Mouse (Mus musculus): Measurements from ENCODE around the gene Mb21d2. TPM values are rescaled to one million over a fixed set of nuclear protein-coding genes. Genes with fewer than 3 reads are reported as not detected.

The Mb21d2 gene
- total and polyA plus RNA-seq, 3 experiments, result not detected

DNA sequence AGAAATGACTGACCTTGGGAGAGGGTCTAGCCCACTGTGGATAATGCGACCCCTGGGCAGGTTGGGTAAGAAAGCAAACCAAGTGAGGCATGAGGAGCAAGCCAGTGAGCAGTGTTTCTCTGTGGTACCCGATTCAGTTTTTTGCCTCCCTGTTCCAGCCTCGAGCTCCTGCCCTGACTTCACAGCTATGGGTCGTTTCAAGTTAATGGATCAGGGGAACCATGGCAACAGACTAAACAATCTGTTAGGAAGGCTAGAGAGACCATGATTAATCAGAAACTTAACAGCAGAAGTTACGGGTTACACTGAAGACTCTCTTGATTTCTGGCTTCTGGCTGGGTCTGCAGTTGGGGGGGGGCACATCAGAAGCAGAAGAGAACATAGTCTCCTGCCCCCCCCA, 36.2 kb downstream of the Mb21d2 start:
- no peak for DNase-seq (ENCODE audit: low read depth, low spot score)
- H3K9me3 ChIP-seq (replicated peaks; ENCODE audit: insufficient read depth, low read length), result no peaks in the 10 kb centered on the region
- H3K9ac ChIP-seq (ENCODE audit: control insufficient read depth, low read depth, low read length, poor library complexity, severe bottlenecking), result no peak overlapping the region
- H3K36me3 ChIP-seq (ENCODE audit: control insufficient read depth in 1 of 2, insufficient read depth in 2 of 2, low read length in 2 of 2), result no peaks in the 10 kb centered on the region
- H3K27me3 ChIP-seq (ENCODE audit: control insufficient read depth in 1 of 2, insufficient read depth in 2 of 2, low read length in 2 of 2), result no peaks in the 10 kb centered on the region
- no peak overlapping the region for H3K4me3 ChIP-seq (ENCODE audit: control insufficient read depth in 1 of 2, insufficient read depth in 1 of 2, low read depth in 2 of 2, low read length in 2 of 2)
- no peak overlapping the region for H3K27ac ChIP-seq (ENCODE audit: control insufficient read depth, low read depth, low read length)
- H3K4me1 ChIP-seq (ENCODE audit: control insufficient read depth in 1 of 2, insufficient read depth in 2 of 2, low read length in 2 of 2), result no peaks in the 10 kb centered on the region
- H3K79me2 ChIP-seq (ENCODE audit: control insufficient read depth, insufficient read depth, low read length, poor library complexity), result no peaks in the 10 kb centered on the region
- TF ChIP-seq MAFK (IDR thresholded peaks at IDR 0.05; ENCODE audit: borderline replicate concordance, low read depth, low read length) (no peak), MXI1 (IDR thresholded peaks at IDR 0.05; ENCODE audit: low read depth, low read length) (no peak), UBTF (IDR thresholded peaks at IDR 0.05; ENCODE audit: borderline replicate concordance, insufficient read depth, low read depth, low read length) (no peak), ZKSCAN1 (IDR thresholded peaks at IDR 0.05; ENCODE audit: low read depth, low read length) (no peak), USF1 (IDR thresholded peaks at IDR 0.05; ENCODE audit: low read depth, low read length) (no peak), MAZ (IDR thresholded peaks at IDR 0.05; ENCODE audit: low read depth, low read length) (no peak), ELF1 (IDR thresholded peaks at IDR 0.05; ENCODE audit: low read depth, low read length) (no peak), POLR2AphosphoS5 (IDR thresholded peaks at IDR 0.05; ENCODE audit: borderline replicate concordance, low read depth, low read length) (no peak), MAX (IDR thresholded peaks at IDR 0.05; ENCODE audit: low read length) (no peak), MEF2A (IDR thresholded peaks at IDR 0.05; ENCODE audit: extremely low read depth, insufficient replicate concordance, low read depth, low read length, poor library complexity, severe bottlenecking) (no peak), NRF1 (IDR thresholded peaks at IDR 0.05; ENCODE audit: insufficient read depth, low read depth, low read length, poor library complexity, severe bottlenecking) (no peak), RCOR1 (IDR thresholded peaks at IDR 0.05; ENCODE audit: low read depth, low read length) (no peak), NELFE (IDR thresholded peaks at IDR 0.05; ENCODE audit: low read depth, low read length) (no peak), E2F4 (IDR thresholded peaks at IDR 0.05; ENCODE audit: borderline replicate concordance, low read depth, low read length) (no peak), KAT2A (conservative IDR thresholded peaks at IDR 0.05; ENCODE audit: low read depth, low read length) (no peak), TAL1 (IDR thresholded peaks at IDR 0.05; ENCODE audit: low read length) (no peak)

DNA sequence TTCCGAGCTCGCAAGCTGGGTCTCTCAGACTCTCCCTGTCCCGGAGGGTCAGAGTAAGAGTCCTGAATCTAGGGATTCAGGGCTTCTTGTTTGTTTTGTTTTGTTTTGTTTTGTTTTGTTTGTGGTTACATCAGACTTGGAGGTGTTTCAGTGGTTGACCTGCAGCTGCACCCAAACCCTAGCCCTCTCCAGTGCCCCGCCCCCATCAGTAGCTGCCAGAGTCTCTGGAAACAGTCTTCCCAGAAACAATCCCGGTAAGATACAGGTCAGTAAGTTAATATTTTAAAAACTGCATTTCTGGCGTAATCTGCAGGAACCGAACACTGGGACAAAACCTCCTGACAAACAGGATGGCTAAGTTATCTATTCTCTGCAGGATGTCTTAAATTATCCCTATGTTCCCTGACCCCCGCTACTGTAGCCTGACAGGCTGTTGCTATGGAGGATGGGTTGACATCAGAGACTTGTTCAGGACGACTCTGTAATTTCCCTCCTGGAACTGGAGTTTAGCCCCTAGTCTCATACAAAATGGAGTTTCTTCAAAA, 43.2 kb downstream of the Mb21d2 start:
- H3K36me3 ChIP-seq (ENCODE audit: control insufficient read depth in 1 of 2, insufficient read depth in 2 of 2, low read length in 2 of 2), result no peaks in the 10 kb centered on the region
- no peaks in the 10 kb centered on the region for H3K4me1 ChIP-seq (ENCODE audit: control insufficient read depth in 1 of 2, insufficient read depth in 2 of 2, low read length in 2 of 2)
- no peaks in the 10 kb centered on the region for H3K27me3 ChIP-seq (ENCODE audit: control insufficient read depth in 1 of 2, insufficient read depth in 2 of 2, low read length in 2 of 2)
- TF ChIP-seq ETS1 (IDR thresholded peaks at IDR 0.05; ENCODE audit: low read depth, low read length), result no peak
- no peak for TF ChIP-seq E2F4 (IDR thresholded peaks at IDR 0.05; ENCODE audit: borderline replicate concordance, low read depth, low read length)
- no peak for TF ChIP-seq MAZ (IDR thresholded peaks at IDR 0.05; ENCODE audit: low read depth, low read length)
- no peak for TF ChIP-seq TBP (IDR thresholded peaks at IDR 0.05; ENCODE audit: low read depth, low read length)
- TF ChIP-seq ZNF384 (IDR thresholded peaks at IDR 0.05; ENCODE audit: low read depth, low read length), result no peak
- TF ChIP-seq MYB (IDR thresholded peaks at IDR 0.05; ENCODE audit: low read depth, low read length), result no peak
- no peak for TF ChIP-seq MYC (IDR thresholded peaks at IDR 0.05; ENCODE audit: low read depth, low read length)
- no peak for TF ChIP-seq HCFC1 (IDR thresholded peaks at IDR 0.05; ENCODE audit: low read depth, low read length)
- no peak for TF ChIP-seq MEF2A (IDR thresholded peaks at IDR 0.05; ENCODE audit: extremely low read depth, insufficient replicate concordance, low read depth, low read length, poor library complexity, severe bottlenecking)
- TF ChIP-seq ZC3H11A (IDR thresholded peaks at IDR 0.05; ENCODE audit: low read depth, low read length), result no peak
- no peak for TF ChIP-seq ELF1 (IDR thresholded peaks at IDR 0.05; ENCODE audit: low read depth, low read length)
- no peak for TF ChIP-seq GATA1 (IDR thresholded peaks at IDR 0.05; ENCODE audit: low read depth, low read length)
- no peak for TF ChIP-seq RAD21 (IDR thresholded peaks at IDR 0.05; ENCODE audit: low read depth, low read length)
- no peak for TF ChIP-seq CHD2 (IDR thresholded peaks at IDR 0.05; ENCODE audit: low read length)
- H3K9me3 ChIP-seq (replicated peaks; ENCODE audit: insufficient read depth, low read length), result no peaks in the 10 kb centered on the region
- H3K79me2 ChIP-seq (ENCODE audit: control insufficient read depth, insufficient read depth, low read length, poor library complexity), result no peaks in the 10 kb centered on the region
- no peak overlapping the region for H3K4me3 ChIP-seq (ENCODE audit: control insufficient read depth in 1 of 2, insufficient read depth in 1 of 2, low read depth in 2 of 2, low read length in 2 of 2)
- no peak overlapping the region for H3K9ac ChIP-seq (ENCODE audit: control insufficient read depth, low read depth, low read length, poor library complexity, severe bottlenecking)
- no peak for DNase-seq (ENCODE audit: low read depth, low spot score)
- no peak overlapping the region for H3K27ac ChIP-seq (ENCODE audit: control insufficient read depth, low read depth, low read length)
